In the genomic region with DNA sequence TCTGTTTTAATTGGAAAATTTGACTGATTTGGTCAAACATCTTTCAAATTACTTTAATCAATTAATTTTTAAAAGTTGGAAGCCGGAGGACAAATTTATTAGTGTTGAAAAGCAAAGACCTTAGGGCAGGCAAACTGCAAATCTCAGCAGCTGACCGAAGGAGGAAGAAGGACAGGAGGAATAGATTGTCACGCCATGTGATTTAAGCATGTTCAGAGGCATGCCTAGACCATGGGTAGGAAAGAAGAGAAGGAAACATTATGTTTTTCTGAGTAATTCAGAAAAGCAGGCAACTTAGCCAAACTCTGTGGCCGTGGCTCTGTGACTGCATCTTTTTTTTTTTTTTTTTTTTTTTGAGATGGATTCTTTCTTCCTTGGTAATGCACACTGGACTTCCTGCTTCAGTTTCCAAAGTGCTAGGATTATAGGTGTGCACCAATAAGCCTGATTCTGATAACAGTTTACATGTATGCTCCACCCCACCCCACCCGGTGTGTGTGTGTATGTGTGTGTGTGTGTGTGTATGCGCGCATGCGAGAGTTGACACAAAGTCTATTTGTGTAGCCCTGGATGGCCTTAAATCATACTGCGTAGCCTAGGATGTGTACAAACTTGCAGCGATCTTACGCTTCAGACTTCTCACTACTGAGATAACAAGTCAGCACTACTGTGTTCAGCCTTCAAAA, we compare ENCODE assay signal across 25 mouse cellular contexts. TPM values are rescaled to one million over a fixed set of nuclear protein-coding genes. Genes with fewer than 3 reads are reported as not detected.
DNase-seq lines count a peak whose midpoint lies in the region; ATAC-seq lines count a peak whose summit lies in the region.
"Had no signal": no experiment of that assay in that cellular context is flagged by ENCODE, and none has a peak within 500 bp of the region (broad histone marks: within the 10 kb centered on the region; RNA-seq: fewer than 3 reads in every experiment).

No protein-coding gene starts in this region.

- DNase-seq in heart, adult 11 months = peak; percentile 78
- peak; percentile 40 for DNase-seq in urinary bladder, postnatal 14 days (ENCODE audit: low spot score)
- DNase-seq in urinary bladder, postnatal 10 days (ENCODE audit: low spot score) = no peak
- peak; percentile 24 for DNase-seq in induced T-regulatory cell, adult 2 months (ENCODE audit: low read depth)
- peak; percentile 24 to 29 for DNase-seq in urinary bladder, postnatal 36 days (ENCODE audit: low spot score in 2 of 2)
- DNase-seq in heart, postnatal 4 days = no peak
- DNase-seq: adrenal gland, adult 2 months; cerebellum, adult 11 months; cerebellum, postnatal 36 days; gastrocnemius, adult 2 months; kidney, postnatal 4 days; layer of hippocampus, adult 9-11 months; thymus, adult 2 months had no signal

- no peak overlapping the region for H3K4me3 ChIP-seq in heart, embryonic 11.5 days (ENCODE audit: low read depth, low read length)
- H3K4me3 ChIP-seq in midbrain, embryonic 13.5 days (replicated peaks) = no peak overlapping the region
- H3K4me3 ChIP-seq: forebrain, embryonic 12.5 days; gastrocnemius, adult 2 months; heart, embryonic 12.5 days; intestine, embryonic 15.5 days; kidney, embryonic 15.5 days; midbrain, embryonic 10.5 days; neural tube, embryonic 12.5 days had no signal

- WGBS in heart, embryonic 11.5 days (ENCODE audit: insufficient replicate concordance) = 90% methylated on average over 11 of the region's 11 CpGs
- WGBS in midbrain, embryonic 13.5 days = 94% methylated on average over 11 of the region's 11 CpGs

- ATAC-seq in heart, embryonic 11.5 days (replicated peaks; ENCODE audit: insufficient number of reproducible peaks, low FRiP score, low TSS enrichment) = no peak
- ATAC-seq in midbrain, embryonic 13.5 days = no peak
- ATAC-seq: intestine, embryonic 15.5 days; lung, postnatal 0 days had no signal

- H3K9me3 ChIP-seq in heart, embryonic 11.5 days (replicated peaks; ENCODE audit: control insufficient read depth, low read length) = no peaks in the 10 kb centered on the region
- no peaks in the 10 kb centered on the region for H3K9me3 ChIP-seq in midbrain, embryonic 13.5 days
- H3K9me3 ChIP-seq: forebrain, embryonic 12.5 days; heart, embryonic 12.5 days; intestine, embryonic 15.5 days; kidney, embryonic 15.5 days; midbrain, embryonic 10.5 days; neural tube, embryonic 12.5 days had no signal

- no peaks in the 10 kb centered on the region for H3K27me3 ChIP-seq in heart, embryonic 11.5 days (ENCODE audit: control insufficient read depth, insufficient read depth, low read length)
- no peaks in the 10 kb centered on the region for H3K27me3 ChIP-seq in midbrain, embryonic 13.5 days
- H3K27me3 ChIP-seq: forebrain, embryonic 12.5 days; heart, embryonic 12.5 days; intestine, embryonic 15.5 days; kidney, embryonic 15.5 days; neural tube, embryonic 12.5 days had no signal

- H3K4me2 ChIP-seq in heart, embryonic 11.5 days = no peak overlapping the region
- no peak overlapping the region for H3K4me2 ChIP-seq in midbrain, embryonic 13.5 days (replicated peaks)
- H3K4me2 ChIP-seq: forebrain, embryonic 12.5 days; heart, embryonic 12.5 days; hindbrain, embryonic 14.5 days; intestine, embryonic 15.5 days; kidney, embryonic 15.5 days; neural tube, embryonic 12.5 days had no signal

- H3K9ac ChIP-seq in heart, embryonic 11.5 days (ENCODE audit: low read depth, low read length) = no peak overlapping the region
- no peak overlapping the region for H3K9ac ChIP-seq in midbrain, embryonic 13.5 days (replicated peaks)
- H3K9ac ChIP-seq: forebrain, embryonic 12.5 days; heart, embryonic 12.5 days; hindbrain, embryonic 14.5 days; intestine, embryonic 15.5 days; kidney, embryonic 15.5 days; liver, embryonic 14.5 days; neural tube, embryonic 12.5 days had no signal

- H3K36me3 ChIP-seq in heart, embryonic 11.5 days (ENCODE audit: control insufficient read depth, insufficient read depth, low read length) = no peaks in the 10 kb centered on the region
- no peaks in the 10 kb centered on the region for H3K36me3 ChIP-seq in midbrain, embryonic 13.5 days
- H3K36me3 ChIP-seq: forebrain, embryonic 12.5 days; heart, embryonic 12.5 days; intestine, embryonic 15.5 days; kidney, embryonic 15.5 days; midbrain, embryonic 10.5 days; neural tube, embryonic 12.5 days had no signal

- no peaks in the 10 kb centered on the region for H3K4me1 ChIP-seq in heart, embryonic 11.5 days (ENCODE audit: control insufficient read depth, insufficient read depth, low read length)
- H3K4me1 ChIP-seq in midbrain, embryonic 13.5 days (replicated peaks) = no peaks in the 10 kb centered on the region
- H3K4me1 ChIP-seq: forebrain, embryonic 12.5 days; heart, embryonic 12.5 days; intestine, embryonic 15.5 days; kidney, embryonic 15.5 days; midbrain, embryonic 10.5 days; neural tube, embryonic 12.5 days had no signal

- no peak overlapping the region for H3K27ac ChIP-seq in heart, embryonic 11.5 days (ENCODE audit: low read depth, low read length)
- H3K27ac ChIP-seq in midbrain, embryonic 13.5 days = no peak overlapping the region
- H3K27ac ChIP-seq: forebrain, embryonic 12.5 days; gastrocnemius, adult 2 months; hindbrain, embryonic 14.5 days; intestine, embryonic 15.5 days; kidney, embryonic 15.5 days; liver, embryonic 14.5 days; midbrain, embryonic 10.5 days; neural tube, embryonic 12.5 days had no signal

RNA-seq across cellular contexts. Expression of gene 5430427O19Rik, which starts 1.4 kb away (rescaled TPM):
- 0.04 and 0.13 TPM in 2 replicates for polyA plus RNA-seq in heart, embryonic 11.5 days (2014; fragmentation: Nextera tagmentation; extraction: Ambion mirVana)
- under 1 TPM in 1 of 2 experiments, not detected in 1; 0.07 TPM for total RNA-seq in heart, postnatal 4 days (2021)
- 0.05 and 0.06 TPM in 2 replicates for polyA plus RNA-seq in midbrain, embryonic 13.5 days (2015; fragmentation: Nextera tagmentation; extraction: Ambion mirVana)
- polyA plus RNA-seq: adrenal gland, adult 2 months; small intestine, adult 2 months had no signal

Comparison
In these comparisons a context has a peak if more than half of its experiments do, and no peak if none do; other contexts are left out.
1. DNase-seq: peak in heart, adult 11 months (single experiment), urinary bladder, postnatal 14 days (single experiment), induced T-regulatory cell, adult 2 months (single experiment) and urinary bladder, postnatal 36 days (2 of 2); none in urinary bladder, postnatal 10 days (single experiment) and heart, postnatal 4 days (single experiment).